Mouse (Mus musculus): Measurements from ENCODE around the gene Tbc1d9.

- no peak for TF ChIP-seq CTCF (IDR thresholded peaks at IDR 0.05; ENCODE audit: extremely low read depth, insufficient read depth, insufficient read length, insufficient replicate concordance)
- no peak for TF ChIP-seq POLR2A (IDR thresholded peaks at IDR 0.05; ENCODE audit: low read depth, low read length)
Measured at GRCm38 (mm10) chr8:83170894-83171293, 5.7 kb downstream of the Tbc1d9 start.
